Mouse (Mus musculus) G1E (cell line): ENCODE data around the gene Zfp931.

Experiments used
- GATA1 ChIP-seq: IDR thresholded peaks from 2 replicates; pipeline ENCODE4 v1.6.1; 2012; ENCODE audit warnings: borderline replicate concordance, low read length, inconsistent platforms, mixed read lengths
- GATA2 ChIP-seq: IDR thresholded peaks from 2 replicates; pipeline ENCODE4 v1.6.1; 2012; ENCODE audit warnings: low read depth, low read length, inconsistent platforms, borderline replicate concordance

GRCm38 (mm10) chr2:178119561-178120355, 41.5 kb upstream of the Zfp931 start:
- TF ChIP-seq GATA2: no peak
- TF ChIP-seq GATA1: no peak
